Mouse (Mus musculus): ENCODE data around the gene Ank3. TPM values are rescaled to one million over a fixed set of nuclear protein-coding genes. Genes with fewer than 3 reads are reported as not detected.

Gene Ank3
- polyA plus RNA-seq, 1 experiment from 2014 or later = 68.1 TPM

DNA sequence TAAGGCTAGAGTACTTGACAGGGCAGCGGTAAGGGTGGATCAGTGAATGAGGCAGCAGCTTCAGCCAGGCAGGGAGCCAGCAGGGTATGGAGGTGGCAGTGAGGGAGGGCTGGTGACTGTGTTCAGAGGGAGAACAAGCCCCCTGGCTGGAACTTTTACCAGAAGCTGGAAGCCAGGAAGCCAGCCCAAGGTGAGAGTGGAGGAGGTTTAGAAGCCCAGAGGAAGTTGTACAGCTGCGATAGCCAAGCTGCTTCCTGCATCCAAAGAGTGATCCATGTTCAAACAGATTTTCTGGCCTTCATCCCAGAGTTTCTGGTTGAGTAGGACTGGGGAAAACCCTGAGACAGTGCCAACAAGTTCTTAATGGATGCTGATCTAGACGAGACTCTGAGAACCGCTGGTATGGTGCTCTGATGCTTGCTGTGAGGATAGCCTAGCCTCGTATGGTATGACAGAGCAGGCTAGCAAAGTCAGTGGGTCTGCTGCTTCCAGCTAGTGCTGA lies 213.3 kb downstream of the Ank3 start:
- no peak for ATAC-seq (ENCODE audit: low FRiP score)

DNA sequence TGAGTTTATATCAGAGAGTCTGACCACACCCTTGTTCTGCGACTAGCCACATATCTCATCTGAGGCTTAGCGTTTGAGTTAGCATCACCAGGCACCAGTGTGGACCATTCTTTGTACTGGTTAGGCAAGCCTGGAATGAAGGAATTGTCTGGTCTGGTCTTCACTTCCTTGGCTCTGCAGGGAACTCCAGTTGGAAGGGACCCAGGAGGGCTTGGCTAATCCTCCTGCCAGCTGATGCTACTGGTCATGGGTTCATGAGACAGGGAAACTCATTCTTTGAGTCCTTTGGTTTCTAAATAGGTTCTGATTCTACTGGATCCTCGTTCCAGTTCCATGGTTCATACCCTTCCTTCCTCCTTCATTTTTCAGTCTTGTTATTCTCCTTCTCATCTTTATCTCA lies 218.4 kb downstream of the Ank3 start:
- Histone ChIP-seq H3K27me3 (no peaks in the 10 kb centered on the region), H3K9me3 (no peaks in the 10 kb centered on the region), H3K4me2 (no peak overlapping the region), H3K9ac (no peak overlapping the region), H3K36me3 (replicated peaks) (no peaks in the 10 kb centered on the region), H3K27ac (no peak overlapping the region), H3K4me1 (no peaks in the 10 kb centered on the region), H3K4me3 (replicated peaks) (no peak overlapping the region)
- WGBS = 91% methylated on average over 3 of the region's 3 CpGs
- no peak for ATAC-seq (ENCODE audit: low FRiP score)

More for the DNA sequence above, 213.3 kb downstream of the Ank3 start:
- Histone ChIP-seq H3K36me3 (replicated peaks) (no peaks in the 10 kb centered on the region), H3K4me1 (no peaks in the 10 kb centered on the region), H3K4me3 (replicated peaks) (no peak overlapping the region), H3K27me3 (no peaks in the 10 kb centered on the region), H3K27ac (no peak overlapping the region), H3K4me2 (no peak overlapping the region), H3K9ac (no peak overlapping the region), H3K9me3 (no peaks in the 10 kb centered on the region)
- 85% methylated on average over 5 of the region's 5 CpGs for WGBS

DNA sequence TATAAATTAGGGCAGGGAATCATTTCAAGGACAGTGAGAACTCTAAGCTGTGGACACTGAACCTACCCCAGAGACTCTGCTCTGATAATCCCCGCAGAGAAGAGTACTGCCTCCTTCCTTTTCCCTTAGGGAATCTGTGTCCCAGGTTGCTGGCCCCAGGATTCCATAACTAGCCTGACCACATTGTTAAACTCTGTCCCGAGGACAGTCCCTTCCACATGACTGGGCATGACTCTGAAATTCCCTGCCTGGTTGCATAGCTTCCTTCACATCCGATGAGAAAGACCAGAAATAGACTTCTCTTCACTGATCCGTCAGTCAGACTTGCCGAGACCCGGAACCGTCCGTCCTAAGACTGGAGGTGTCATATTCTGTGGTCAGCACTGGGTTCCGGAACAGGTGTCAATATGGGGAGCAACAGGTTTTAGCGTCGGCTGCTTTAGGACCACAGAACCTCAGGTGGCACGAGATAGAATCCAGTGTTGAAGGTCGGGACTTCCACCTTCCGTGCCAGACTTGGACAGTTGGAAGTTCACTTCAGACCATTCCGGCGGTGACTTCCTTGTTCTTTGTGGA lies 219.1 kb downstream of the Ank3 start:
- no peak for ATAC-seq (ENCODE audit: low FRiP score)
- Histone ChIP-seq H3K36me3 (replicated peaks) (no peaks in the 10 kb centered on the region), H3K27ac (no peak overlapping the region)

DNA sequence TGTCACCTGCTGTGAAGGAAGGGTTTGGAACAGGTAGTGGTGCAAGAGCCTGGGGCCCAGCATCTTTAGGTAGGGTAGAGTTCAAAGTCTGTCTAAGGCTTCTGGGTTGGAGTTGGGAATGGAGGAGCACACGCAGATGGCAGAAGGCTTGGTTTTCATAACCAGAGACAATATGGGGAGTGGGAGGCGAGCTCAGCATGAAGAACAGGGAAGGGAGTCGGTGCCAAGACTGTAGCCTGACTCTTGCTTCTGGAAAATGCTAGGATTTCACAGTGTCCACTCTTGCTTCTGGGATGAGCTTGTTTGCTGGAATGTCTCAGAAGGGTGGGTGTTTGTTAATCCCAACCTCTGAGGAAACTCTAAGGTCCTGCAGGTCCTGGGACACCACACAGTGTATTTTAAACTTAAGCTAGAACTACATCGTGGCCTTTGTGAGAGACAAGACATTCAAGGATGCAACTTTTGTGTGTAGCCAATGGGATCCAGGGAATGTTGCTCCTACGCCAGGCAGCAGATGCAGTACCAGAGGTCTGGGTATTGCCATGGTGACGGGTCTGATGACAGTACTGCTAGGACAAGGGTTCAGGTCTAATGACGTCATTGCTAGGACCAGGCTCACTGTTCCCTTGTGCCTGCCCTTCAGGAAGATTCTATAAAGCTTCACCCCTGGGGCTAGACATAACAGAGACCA lies 222.3 kb downstream of the Ank3 start:
- H3K4me1 ChIP-seq = no peaks in the 10 kb centered on the region
- H3K27ac ChIP-seq = no peak overlapping the region
- H3K4me3 ChIP-seq (replicated peaks) = no peak overlapping the region
- no peak overlapping the region for H3K4me2 ChIP-seq
- no peak overlapping the region for H3K9ac ChIP-seq
- ATAC-seq (ENCODE audit: low FRiP score) = no peak
- 80% methylated on average over 7 of the region's 7 CpGs for WGBS
- H3K9me3 ChIP-seq = no peaks in the 10 kb centered on the region
- no peaks in the 10 kb centered on the region for H3K36me3 ChIP-seq (replicated peaks)
- H3K27me3 ChIP-seq = no peaks in the 10 kb centered on the region

More for the DNA sequence above, 219.1 kb downstream of the Ank3 start:
- Histone ChIP-seq H3K4me2 (no peak overlapping the region), H3K9ac (no peak overlapping the region), H3K27me3 (no peaks in the 10 kb centered on the region), H3K4me1 (no peaks in the 10 kb centered on the region), H3K9me3 (no peaks in the 10 kb centered on the region), H3K4me3 (replicated peaks) (no peak overlapping the region)
- WGBS = 88% methylated on average over 16 of the region's 16 CpGs

DNA sequence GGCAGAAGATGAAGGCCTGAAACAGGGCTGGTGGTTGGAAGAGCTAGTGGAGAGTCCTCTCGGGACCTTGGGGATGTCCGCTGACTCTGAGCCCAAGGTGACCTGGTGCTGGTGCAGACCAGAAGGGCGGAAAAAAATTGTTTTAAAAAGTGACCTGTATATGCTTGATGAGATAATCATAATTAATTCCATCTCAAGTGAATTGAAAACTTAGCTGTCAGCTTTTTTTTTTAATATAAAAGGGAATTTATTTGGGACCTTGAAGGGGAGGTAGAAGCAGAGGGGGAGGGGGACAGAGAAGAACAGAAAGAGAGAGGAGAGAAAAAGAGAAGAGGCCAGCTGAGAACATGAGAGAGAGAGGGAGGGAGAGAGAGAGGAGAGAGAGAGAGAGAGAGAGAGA lies 229.2 kb downstream of the Ank3 start:
- H3K36me3 ChIP-seq (replicated peaks) = no peaks in the 10 kb centered on the region
- H3K27ac ChIP-seq = no peak overlapping the region
- H3K9ac ChIP-seq = no peak overlapping the region
- WGBS = 92% methylated on average over 3 of the region's 3 CpGs
- H3K9me3 ChIP-seq = no peaks in the 10 kb centered on the region
- H3K4me2 ChIP-seq = no peak overlapping the region
- H3K27me3 ChIP-seq = no peaks in the 10 kb centered on the region
- no peaks in the 10 kb centered on the region; the same call in 1 of the 2 replicates for H3K4me1 ChIP-seq
- H3K4me3 ChIP-seq (replicated peaks) = no peak overlapping the region
- no peak for ATAC-seq (ENCODE audit: low FRiP score)

DNA sequence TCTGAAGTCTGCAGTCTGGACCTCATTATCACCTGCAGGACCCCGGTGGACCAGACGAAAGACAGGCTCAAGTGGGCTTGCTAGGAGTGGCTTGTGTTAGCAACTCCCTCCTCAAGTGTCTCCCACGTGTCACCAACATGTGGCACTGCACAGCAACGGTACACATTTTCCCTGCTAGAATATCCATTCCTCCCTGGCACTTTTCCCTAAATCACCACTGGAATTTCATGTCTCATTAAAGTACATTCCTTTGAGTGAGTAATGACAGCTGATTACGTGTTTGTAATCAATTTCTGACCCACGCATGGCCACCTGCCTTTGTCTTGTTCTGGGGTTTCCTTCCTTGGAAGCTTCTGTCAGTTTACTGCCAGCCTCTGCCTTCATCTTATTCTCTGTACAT lies 230.2 kb downstream of the Ank3 start:
- Histone ChIP-seq H3K9ac (no peak overlapping the region), H3K4me1 (no peaks in the 10 kb centered on the region; the same call in 1 of the 2 replicates), H3K4me3 (replicated peaks) (no peak overlapping the region), H3K9me3 (no peaks in the 10 kb centered on the region), H3K36me3 (replicated peaks) (no peaks in the 10 kb centered on the region), H3K27me3 (no peaks in the 10 kb centered on the region), H3K4me2 (no peak overlapping the region), H3K27ac (no peak overlapping the region)
- 81% methylated on average over 6 of the region's 6 CpGs for WGBS
- ATAC-seq (ENCODE audit: low FRiP score) = no peak

DNA sequence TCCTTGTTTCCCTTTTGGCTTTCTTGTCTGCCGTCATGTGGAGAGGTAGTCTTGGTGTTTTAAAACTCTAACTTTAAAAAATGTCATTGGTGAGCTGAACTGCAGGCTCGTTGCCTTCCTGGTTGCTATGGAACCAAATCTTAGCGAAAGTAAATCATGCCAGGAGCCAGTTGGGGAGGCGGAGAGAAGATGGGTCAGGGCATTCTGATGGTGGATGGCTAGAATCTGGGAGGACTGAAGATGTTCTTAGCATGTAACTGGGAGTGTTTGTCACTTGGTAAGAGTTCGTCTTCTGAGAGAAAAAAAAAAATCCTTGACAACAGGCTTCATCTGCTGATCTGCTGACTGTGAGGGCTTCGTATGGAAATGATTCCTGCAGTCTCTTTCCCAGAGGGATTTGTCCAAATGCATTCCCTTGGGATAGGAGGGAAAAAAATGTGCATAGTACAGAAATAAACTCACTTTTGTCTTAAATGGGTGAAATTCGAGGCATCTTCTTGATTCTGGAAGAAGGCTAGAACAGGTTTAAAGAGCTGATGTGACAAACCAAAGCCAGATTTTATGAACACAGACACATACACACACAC lies 232.3 kb downstream of the Ank3 start:
- no peak for ATAC-seq (ENCODE audit: low FRiP score)
- Histone ChIP-seq H3K27me3 (no peaks in the 10 kb centered on the region), H3K9ac (no peak overlapping the region), H3K27ac (no peak overlapping the region), H3K36me3 (replicated peaks) (no peaks in the 10 kb centered on the region), H3K4me2 (no peak overlapping the region), H3K9me3 (no peaks in the 10 kb centered on the region), H3K4me3 (replicated peaks) (no peak overlapping the region), H3K4me1 (peaks cover 15% of the 10 kb centered on the region)
- 67% methylated on average over 7 of the region's 7 CpGs for WGBS

DNA sequence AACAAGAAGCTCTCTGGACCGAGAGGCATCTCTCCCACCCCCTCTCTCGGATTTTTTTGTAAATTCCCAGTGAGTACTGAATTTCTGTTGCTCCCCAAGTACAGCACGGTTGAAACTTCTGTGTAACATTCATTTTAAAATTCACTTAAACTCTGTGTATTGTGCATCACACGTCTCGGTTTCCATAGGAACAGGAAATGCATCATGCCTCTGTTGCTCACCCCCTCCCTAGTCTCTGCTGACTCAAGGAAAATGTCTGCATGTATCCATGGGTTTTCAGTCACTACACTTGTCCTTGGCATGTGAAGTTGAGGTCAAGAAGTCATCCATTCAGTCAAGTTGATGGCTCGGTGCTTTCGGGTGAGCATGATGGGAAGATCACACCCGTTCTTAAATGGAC lies 234.3 kb downstream of the Ank3 start:
- no peaks in the 10 kb centered on the region for H3K27me3 ChIP-seq
- H3K4me3 ChIP-seq (replicated peaks) = no peak overlapping the region
- H3K27ac ChIP-seq = no peak overlapping the region

DNA sequence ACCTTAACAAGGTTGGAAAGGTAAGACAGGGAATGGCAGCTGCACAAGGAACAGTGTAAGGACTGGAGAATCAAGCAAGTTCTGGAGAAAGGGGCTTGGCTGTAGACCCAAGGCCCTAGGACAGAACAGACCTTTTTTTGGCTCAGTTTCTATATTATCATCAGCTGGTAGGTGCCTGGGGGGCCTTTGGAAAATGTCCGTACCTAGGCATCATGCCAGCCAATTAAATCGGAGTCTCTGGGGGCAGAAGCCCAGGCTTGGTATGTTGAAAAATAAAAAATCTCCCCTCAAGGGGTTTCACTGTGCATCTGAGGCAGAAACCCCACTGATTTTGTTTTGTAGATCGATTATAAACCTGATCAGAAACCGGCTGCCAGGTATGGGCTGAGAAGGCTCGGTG lies 236.3 kb downstream of the Ank3 start:
- ATAC-seq (ENCODE audit: low FRiP score) = no peak
- H3K4me2 ChIP-seq = no peak overlapping the region
- H3K9me3 ChIP-seq = no peaks in the 10 kb centered on the region
- 63% methylated on average over 5 of the region's 5 CpGs for WGBS
- H3K36me3 ChIP-seq (replicated peaks) = no peaks in the 10 kb centered on the region
- no peak overlapping the region for H3K4me3 ChIP-seq (replicated peaks)
- peaks cover 25% of the 10 kb centered on the region for H3K4me1 ChIP-seq
- H3K27me3 ChIP-seq = no peaks in the 10 kb centered on the region
- H3K27ac ChIP-seq = peak overlapping the region; percentile 58
- H3K9ac ChIP-seq = no peak overlapping the region

More for the DNA sequence above, 234.3 kb downstream of the Ank3 start:
- no peak for ATAC-seq (ENCODE audit: low FRiP score)
- Histone ChIP-seq H3K4me1 (peaks cover 20% of the 10 kb centered on the region), H3K9ac (no peak overlapping the region), H3K4me2 (no peak overlapping the region), H3K36me3 (replicated peaks) (no peaks in the 10 kb centered on the region), H3K9me3 (no peaks in the 10 kb centered on the region)
- WGBS = 86% methylated on average over 8 of the region's 8 CpGs

DNA sequence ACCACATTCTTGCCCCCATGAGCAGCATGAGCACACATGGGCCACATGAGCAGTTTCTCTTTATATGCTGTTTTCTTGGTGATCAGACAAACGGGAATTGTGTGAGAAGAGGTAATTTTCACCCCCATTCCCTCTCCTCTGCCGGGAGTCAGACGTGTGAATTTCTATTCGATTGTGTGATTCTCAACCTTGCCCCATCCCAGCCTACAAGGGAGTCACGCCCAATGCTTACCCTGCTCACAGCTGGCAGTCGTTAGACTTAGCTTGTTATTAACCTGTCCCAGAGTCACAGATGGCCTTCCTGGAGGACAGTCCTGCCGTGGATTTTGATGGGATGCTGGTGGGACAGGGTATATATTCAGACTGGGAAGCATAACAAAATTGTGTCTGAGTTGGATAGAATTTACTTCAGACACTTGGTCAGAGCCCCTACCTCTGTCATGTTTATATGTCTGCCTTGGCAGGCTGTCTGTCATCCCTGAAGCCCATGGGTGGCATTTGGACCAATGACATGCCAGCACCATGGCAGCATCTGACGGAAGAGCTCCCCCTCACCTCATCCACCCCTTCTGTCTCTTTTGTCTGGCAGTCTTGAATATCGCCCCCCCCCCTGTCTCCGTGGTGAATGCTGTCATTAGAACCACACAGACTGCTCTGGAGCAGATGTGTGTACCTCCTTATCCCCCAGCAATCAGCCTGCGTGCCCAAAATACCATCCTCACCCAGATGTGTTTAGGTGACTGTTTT lies 237.5 kb downstream of the Ank3 start:
- Histone ChIP-seq H3K27ac (peak overlapping the region; percentile 59), H3K27me3 (no peaks in the 10 kb centered on the region), H3K4me1 (peaks cover 25% of the 10 kb centered on the region), H3K9me3 (no peaks in the 10 kb centered on the region), H3K36me3 (replicated peaks) (no peaks in the 10 kb centered on the region), H3K4me3 (replicated peaks) (no peak overlapping the region), H3K4me2 (no peak overlapping the region), H3K9ac (no peak overlapping the region)
- whole genome bisulfite sequencing = 56% methylated on average over 11 of the region's 11 CpGs
- peak; percentile 73 for ATAC-seq (ENCODE audit: low FRiP score)

DNA sequence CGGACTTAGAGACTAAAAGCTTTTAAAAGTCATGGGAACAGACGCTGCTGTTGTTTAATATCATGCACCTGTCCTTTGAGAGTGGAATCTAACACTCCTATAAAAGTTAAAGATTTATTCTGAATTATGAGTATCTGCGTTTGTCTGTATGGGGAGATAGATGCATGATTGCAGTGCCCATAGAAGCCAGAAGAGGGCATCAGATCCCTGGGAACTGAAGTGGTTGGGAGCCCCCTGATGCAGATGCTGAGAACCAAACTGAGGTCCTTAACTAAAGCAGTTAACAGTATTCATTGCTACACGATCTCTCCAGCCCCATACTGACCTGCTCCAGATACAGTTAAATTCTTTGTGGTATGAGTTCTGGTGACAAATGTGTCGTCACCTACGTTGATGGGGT lies 240.6 kb downstream of the Ank3 start:
- H3K36me3 ChIP-seq (replicated peaks) = no peaks in the 10 kb centered on the region
- no peak overlapping the region for H3K4me3 ChIP-seq (replicated peaks)
- H3K27me3 ChIP-seq = no peaks in the 10 kb centered on the region
- 90% methylated on average over 6 of the region's 6 CpGs for WGBS
- no peaks in the 10 kb centered on the region for H3K9me3 ChIP-seq
- ATAC-seq (ENCODE audit: low FRiP score) = no peak
- no peak overlapping the region for H3K4me2 ChIP-seq
- H3K27ac ChIP-seq = no peak overlapping the region
- H3K9ac ChIP-seq = no peak overlapping the region
- H3K4me1 ChIP-seq = peaks cover 25% of the 10 kb centered on the region

DNA sequence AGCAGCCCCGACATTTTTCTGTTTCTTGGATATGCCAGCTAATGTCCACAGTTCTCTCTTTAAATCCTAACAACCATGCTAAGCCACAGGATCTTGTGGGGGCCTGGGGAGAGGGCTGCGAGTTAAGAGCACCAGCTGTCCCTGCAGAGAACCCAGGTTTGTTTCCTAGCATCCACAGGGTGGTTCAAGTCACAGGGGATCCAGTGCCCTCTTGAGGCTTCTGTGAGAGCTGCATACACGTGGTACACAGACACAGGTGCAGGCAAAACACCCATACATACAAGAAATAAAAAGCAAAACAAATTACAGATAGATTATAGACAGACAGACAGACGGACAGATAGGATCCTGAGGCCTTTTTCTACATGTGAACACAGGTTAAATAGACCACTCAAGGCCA lies 242.0 kb downstream of the Ank3 start:
- H3K36me3 ChIP-seq (replicated peaks) = no peaks in the 10 kb centered on the region
- no peaks in the 10 kb centered on the region for H3K27me3 ChIP-seq
- H3K27ac ChIP-seq = no peak overlapping the region
- WGBS = 76% methylated on average over 4 of the region's 4 CpGs
- no peak overlapping the region for H3K4me2 ChIP-seq
- no peak for ATAC-seq (ENCODE audit: low FRiP score)
- peaks cover 13% of the 10 kb centered on the region for H3K4me1 ChIP-seq
- H3K9me3 ChIP-seq = no peaks in the 10 kb centered on the region
- no peak overlapping the region for H3K9ac ChIP-seq
- H3K4me3 ChIP-seq (replicated peaks) = no peak overlapping the region
